Mouse (Mus musculus) ovary, adult 2 months (tissue): Measurements from ENCODE around the gene Spi1. TPM values are rescaled to one million over a fixed set of nuclear protein-coding genes. Genes with fewer than 3 reads are reported as not detected.

Experiments used
- polyA plus RNA-seq: library from polyadenylated mRNA; depleted of rRNA; stranded (reverse); fragments of >200 nt; gene quantifications from 2 replicates; pipeline ENCODE4 v1.2.3, GENCODE M21; 2012; rRNA removed

Gene Spi1
- 20.2 and 34.1 TPM in 2 replicates for polyA plus RNA-seq

GRCm38 (mm10) chr2:91081775-91082695 is at the start of gene Spi1:
Gene Spi1, plus strand, starts transcription at chr2:91082390.

GRCm38 (mm10) chr2:91035385-91035784 is 46.8 kb upstream of the Spi1 start, which contains the start of gene Rapsn:
Gene Rapsn, plus strand, starts transcription at chr2:91035620.

DNA sequence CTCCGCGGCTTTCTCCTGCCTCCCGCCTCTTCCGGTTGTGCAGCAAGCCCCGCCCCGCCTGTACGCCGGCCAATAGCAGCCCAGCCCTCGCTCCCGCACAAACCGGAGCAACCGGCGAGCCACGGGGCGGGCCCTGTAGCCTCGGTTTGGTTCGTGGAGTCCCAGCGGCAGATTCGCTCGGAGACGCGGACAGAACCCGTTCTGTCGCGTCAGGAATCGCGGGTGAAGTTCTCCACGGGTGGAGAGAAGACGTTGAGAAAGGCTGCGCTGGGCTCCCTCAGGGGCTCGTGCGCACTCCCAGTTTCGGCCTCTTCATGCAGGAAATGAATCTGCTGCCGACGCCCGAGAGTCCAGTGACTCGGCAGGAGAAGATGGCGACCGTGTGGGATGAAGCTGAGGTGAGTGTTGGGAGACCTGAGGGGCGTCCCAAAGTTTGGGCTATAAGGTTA is 28.2 kb upstream of the Spi1 start, which contains the start of gene Psmc3:
Gene Psmc3, plus strand, starts transcription at position 76 of the 449 bp plus-strand sequence.

GRCm38 (mm10) chr2:91070076-91070800 is 12.0 kb upstream of the Spi1 start, which contains the start of gene Slc39a13:
Gene Slc39a13, minus strand, starts transcription at chr2:91070417.

DNA sequence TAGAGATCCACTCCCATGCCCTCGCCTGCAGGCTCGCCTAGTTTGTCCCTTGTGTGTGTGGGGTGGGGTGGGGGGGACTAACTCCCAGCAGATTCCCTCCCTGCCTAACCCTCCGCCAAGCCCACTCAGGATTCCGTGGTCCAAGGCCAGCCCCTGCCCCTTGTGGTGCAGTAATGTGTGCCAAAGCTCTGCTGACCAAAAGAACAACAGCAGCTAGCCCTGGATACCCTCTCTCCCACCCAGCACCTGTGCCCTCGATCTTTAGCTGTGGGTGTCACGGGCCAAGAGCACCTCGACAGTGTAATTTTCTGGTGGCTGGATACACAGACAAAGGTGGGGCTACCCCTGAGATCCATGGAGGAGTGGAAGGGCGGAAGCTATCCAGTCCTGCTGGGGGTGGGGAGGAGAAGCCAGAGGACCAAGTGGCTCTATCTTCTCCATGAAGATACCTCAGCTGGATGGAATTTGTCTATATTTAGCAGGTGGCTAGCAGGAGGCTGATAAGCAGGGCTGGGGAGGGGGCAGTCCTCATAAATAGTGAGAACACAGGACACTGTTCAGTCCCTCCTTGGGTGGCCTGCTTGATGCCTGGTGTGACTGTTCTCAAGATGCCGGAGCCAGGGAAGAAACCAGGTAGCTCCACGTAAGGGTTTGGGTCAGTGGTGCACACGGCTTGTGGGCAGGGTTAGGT is 35.5 kb downstream of the Spi1 start, which contains the start of gene Mybpc3:
Gene Mybpc3, plus strand, starts transcription at position 560 of the 691 bp plus-strand sequence.

Other genes starting within 250 kb of the Spi1 start
- 29.7 and 42.1 TPM in 2 replicates for gene Mtch2, start 235.2 kb upstream of the Spi1 start, polyA plus RNA-seq
- gene C1qtnf4, start 196.5 kb upstream of the Spi1 start, polyA plus RNA-seq = 16.5 and 19.4 TPM in 2 replicates
- 23.7 and 26.8 TPM in 2 replicates for gene Kbtbd4, start 177.7 kb upstream of the Spi1 start, polyA plus RNA-seq
- 134 and 165 TPM in 2 replicates for gene Ndufs3, start 177.6 kb upstream of the Spi1 start, polyA plus RNA-seq
- 49.9 and 75.3 TPM in 2 replicates for gene Celf1, start 142.0 kb upstream of the Spi1 start, polyA plus RNA-seq
- 11.2 and 11.7 TPM in 2 replicates for gene Rapsn, start 46.8 kb upstream of the Spi1 start, polyA plus RNA-seq
- gene Psmc3, start 28.4 kb upstream of the Spi1 start, polyA plus RNA-seq = 106 and 121 TPM in 2 replicates
- 86.0 and 100 TPM in 2 replicates for gene Slc39a13, start 12.0 kb upstream of the Spi1 start, polyA plus RNA-seq
- gene Mybpc3, start 35.8 kb downstream of the Spi1 start, polyA plus RNA-seq = 8.8 and 14.9 TPM in 2 replicates
- 11.5 and 13.8 TPM in 2 replicates for gene Madd, start 101.4 kb downstream of the Spi1 start, polyA plus RNA-seq
- 28.2 and 28.9 TPM in 2 replicates for gene Nr1h3, start 120.4 kb downstream of the Spi1 start, polyA plus RNA-seq
- 28.6 and 35.5 TPM in 2 replicates for gene Acp2, start 120.5 kb downstream of the Spi1 start, polyA plus RNA-seq
- gene Ddb2, start 154.6 kb downstream of the Spi1 start, polyA plus RNA-seq = 9.4 and 14.8 TPM in 2 replicates
- 56.6 and 63.1 TPM in 2 replicates for gene Pacsin3, start 173.6 kb downstream of the Spi1 start, polyA plus RNA-seq
- gene Arfgap2, start 182.6 kb downstream of the Spi1 start, polyA plus RNA-seq = 41.4 and 45.3 TPM in 2 replicates